Mouse (Mus musculus) neutrophil, adult 5-6 weeks (primary cell): ENCODE measurements around the gene Atg4d. TPM values are rescaled to one million over a fixed set of nuclear protein-coding genes. Genes with fewer than 3 reads are reported as not detected.
"Not testable (repeated sequence)": the region's sequence is repeated elsewhere in the genome, so short reads cannot be mapped to it uniquely, and the experiment has no call there.

Source experiments
- ATAC-seq: fragments of 151-379, 151-347 bp; 2 replicates; pipeline ENCODE4 v1.8.0; 2017; ENCODE audit warnings: mild to moderate bottlenecking, moderate TSS enrichment; ENCODE audit not compliant: insufficient number of reproducible peaks, poor library complexity, low FRiP score, severe bottlenecking; ENCODE audit errors: extremely low read depth
- total RNA-seq: library from RNA; stranded (forward); fragments of 200-1000 nt; gene quantifications from 2 replicates; pipeline ENCODE4 v1.2.3, GENCODE M21; 2017

Atg4d gene
- 18.3 and 31.7 TPM in 2 replicates for total RNA-seq

DNA sequence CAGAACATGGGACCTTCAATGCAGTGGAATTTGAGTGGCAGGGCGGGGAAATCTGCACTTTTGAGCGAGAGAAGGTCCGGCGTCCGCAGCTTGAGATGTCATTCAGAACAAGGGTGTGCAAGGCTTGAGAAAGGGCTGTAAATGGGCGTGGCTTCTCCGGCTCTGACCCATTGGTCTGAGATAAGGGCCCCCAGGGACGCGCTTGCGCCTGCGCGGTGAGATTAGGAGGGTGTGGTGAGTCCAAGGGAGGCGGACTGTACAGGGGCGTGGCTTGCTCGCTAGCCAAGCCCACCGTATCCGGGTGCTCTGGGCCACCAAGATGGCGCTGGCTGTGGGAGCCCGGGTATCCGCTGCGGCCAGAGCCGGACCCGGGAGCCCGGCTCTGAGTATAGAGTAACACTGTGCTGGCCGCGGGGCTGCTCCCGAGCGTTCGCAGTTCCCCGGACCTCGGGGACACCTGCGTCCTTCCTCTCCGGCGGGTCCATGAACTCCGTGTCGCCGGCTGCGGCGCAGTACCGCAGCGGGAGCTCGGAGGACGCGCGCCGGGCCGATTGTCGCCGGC is at the start of gene Atg4d:
Gene Atg4d (plus strand): TSS at position 294 of the 562 bp plus-strand sequence.
- ATAC-seq = peak; percentile 96

DNA sequence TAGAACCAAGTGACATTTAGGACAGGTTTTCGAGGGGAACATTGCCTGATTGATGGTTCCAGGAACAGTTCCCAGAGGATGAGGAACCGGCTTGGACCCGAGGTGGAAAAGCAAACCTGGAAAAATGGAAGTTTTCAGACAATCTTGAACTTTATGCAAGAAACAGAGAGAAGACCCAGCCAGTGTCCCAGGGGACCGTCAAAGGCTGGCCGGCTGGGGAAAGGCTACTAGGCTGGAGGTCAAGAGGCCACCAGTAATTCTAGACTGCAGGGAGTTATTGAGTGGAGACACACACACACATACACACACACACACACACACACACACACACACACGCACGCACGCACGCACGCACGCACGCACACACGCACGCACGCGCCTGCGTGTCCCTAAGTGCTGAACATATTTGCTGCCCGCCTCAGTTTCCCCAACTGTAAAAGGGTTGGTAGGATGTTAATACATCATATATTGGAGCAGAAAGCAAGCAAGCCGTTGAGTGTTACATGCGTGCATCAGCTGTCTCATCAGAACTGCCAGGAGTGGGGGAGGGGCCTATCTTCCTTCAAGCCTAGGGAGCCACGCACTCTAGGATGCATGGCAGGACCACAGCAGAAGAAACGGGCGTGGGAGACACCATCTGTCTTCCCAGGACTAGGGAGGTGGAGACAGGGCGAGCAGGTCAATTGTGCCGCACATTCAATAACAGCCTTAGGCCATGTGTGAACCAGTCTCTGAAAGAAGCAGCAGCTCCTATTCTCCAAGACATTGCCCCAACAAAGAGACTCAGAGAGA is 48.8 kb upstream of the Atg4d start:
- ATAC-seq = no peak

GRCm38 (mm10) chr9:21219820-21220219 is 45.3 kb upstream of the Atg4d start:
- no peak for ATAC-seq

DNA sequence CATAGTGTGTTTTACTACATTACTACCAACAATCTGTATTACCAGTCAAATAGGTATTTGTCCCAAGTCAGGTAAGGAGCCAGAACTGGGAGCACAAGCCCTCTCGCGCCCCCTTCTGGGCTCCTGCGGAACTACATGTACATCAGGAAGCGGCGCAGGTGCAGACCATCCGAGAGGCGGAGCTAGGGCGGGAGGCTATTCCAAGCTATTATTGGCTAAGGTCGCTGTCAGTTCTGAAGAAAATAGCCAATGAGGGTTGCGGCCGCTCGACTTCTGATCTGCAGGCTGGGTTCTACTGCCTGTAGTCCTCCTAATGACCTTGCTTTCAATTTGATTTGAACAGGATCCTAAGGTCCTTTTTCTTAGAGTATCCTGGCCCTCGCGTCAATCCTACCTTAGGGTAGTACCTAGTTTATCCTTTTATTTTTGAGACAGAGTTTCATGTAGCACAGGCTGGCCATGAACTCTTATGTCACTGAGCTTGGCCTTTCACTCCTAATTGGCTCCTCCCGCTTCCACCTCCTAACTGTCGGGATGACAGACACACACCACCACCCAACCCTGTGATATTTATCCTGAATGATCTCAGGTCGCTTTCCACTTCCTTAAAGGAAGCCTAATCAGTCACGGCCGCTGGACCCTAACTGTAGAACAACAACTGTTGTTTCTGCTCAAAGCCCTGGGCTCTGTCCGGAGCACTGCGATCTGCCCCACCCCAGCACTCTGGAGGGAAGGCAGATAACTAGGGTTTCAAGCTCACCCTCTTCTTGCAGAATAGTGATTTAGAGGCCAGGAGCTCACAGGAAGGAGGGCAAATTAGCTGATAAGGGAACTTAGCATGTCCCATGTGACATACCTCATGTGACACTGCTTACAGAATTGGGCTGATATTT is 44.4 kb upstream of the Atg4d start:
- ATAC-seq = peak; percentile 94

GRCm38 (mm10) chr9:21221383-21221929 is 43.6 kb upstream of the Atg4d start:
- peak; percentile 76 for ATAC-seq

DNA sequence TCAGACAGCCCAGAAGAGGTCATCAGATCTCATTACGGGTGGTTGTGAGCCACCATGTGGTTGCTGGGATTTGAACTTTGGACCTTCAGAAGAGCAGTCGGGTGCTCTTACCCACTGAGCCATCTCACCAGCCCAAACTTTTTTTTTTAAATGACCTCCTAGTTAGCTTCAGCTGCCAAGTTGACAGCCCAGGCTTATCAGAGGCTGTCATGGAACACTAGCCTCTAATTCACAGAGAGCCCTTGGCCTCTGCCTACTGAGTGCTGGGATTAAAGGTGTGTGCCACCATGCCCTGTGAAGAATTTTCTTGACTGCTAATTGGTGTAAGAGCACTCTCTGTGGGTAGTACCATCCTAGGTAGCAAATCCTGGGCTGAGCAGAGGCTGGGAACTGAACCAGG is 41.6 kb upstream of the Atg4d start:
- ATAC-seq = not testable (repeated sequence)

DNA sequence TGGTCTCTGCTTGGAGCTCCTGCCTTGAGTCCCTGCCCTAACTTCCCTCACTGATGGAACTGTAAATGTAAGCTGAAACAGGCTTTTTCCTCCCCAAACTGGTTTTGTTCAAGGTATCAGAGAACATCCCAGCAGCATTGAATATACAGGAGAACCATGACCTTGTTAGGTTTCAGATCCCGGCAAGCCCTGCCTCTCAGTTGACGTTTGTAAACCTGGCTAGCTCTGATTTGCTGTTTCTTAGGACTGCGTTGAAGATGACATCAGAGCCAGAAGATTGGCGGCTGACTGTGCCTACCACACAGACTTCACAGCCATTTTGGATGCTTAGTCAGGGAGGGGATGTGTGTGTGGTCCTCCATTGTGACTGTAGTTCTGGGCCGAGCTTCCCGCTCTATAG is 41.2 kb upstream of the Atg4d start:
- no peak for ATAC-seq

GRCm38 (mm10) chr9:21224576-21225414 is 40.3 kb upstream of the Atg4d start:
- ATAC-seq = no peak

DNA sequence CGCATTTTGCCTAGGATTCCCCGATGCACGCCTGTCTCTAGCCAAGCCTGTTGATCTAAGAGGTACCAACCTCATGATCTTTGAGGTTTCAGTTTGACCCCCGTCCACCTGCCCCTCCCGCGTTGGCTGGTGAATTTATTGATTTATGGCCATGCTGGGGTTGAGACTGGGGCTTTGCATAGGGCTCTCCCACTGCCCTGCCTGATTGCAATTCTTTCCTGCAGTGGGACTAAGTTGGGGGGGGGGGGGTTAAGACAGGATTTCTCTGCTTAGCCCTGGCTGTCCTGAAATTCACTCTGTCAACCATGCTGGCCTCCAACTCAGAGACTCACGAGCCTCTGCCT is 39.7 kb upstream of the Atg4d start:
- no peak for ATAC-seq

GRCm38 (mm10) chr9:21227342-21227741 is 37.8 kb upstream of the Atg4d start:
- ATAC-seq = no peak

DNA sequence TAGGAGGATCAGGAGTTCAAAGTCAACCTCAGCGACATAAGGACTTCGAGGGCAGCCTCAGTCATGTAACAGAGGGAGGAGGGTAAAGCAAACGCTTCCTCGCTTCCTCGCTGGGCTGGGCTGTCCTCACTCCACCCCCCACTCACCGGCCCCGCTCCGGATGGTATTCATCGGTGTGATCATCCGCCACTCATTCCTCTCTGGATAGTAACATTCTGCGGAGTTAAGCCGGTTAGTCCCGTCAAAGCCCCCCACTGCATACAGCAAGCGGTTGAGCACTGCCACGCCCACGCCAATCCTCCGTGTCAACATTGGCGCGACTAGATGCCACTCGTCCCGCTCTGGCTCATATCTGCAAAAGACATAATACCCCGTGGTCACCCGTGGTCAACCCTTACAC is 33.5 kb upstream of the Atg4d start:
- ATAC-seq = no peak

DNA sequence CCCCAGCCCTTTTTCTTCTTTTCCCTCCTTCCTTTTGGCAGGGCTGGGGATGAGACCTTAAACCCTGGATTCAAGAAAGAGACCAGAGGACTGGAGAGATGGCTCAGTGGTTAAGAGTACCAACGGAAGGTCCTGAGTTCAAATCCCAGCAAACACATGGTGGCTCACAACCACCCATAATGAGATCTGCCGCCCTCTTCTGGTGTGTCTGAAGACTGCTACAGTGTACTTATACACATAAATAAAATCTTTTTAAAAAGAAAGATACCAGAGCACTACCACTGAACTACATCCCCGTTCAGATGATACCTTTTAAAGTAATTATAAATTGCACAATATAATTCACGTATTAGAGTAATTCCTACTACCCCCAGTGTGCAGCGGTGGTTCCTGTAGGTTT is 32.2 kb upstream of the Atg4d start:
- no peak for ATAC-seq

DNA sequence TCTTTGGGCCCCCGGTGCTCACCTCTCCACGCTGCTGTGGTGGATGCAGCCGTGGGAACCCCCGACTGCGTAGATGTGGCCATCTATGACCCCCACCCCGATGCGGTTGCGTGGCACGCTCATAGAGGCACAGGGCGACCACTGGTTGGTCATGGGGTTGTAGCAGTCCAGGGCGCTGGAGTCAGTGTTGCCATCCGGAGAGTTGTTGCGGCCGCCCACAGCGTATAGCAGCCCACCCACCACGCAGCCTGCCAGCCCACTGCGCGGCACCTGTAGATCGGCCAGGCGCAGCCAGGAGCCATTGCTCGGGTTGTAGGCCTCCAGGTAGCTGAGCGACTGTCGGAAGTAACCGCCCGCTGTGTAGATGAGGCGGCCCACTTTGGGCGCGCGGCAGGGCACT is 31.7 kb upstream of the Atg4d start:
- ATAC-seq = no peak

- ATAC-seq = no peak
Measured at GRCm38 (mm10) chr9:21233805-21234204, 31.3 kb upstream of the Atg4d start.

- 0 out of 2 replicates have a peak, but pooled peaks have one; percentile 14 for ATAC-seq
Measured at GRCm38 (mm10) chr9:21235341-21235740, 29.8 kb upstream of the Atg4d start.

DNA sequence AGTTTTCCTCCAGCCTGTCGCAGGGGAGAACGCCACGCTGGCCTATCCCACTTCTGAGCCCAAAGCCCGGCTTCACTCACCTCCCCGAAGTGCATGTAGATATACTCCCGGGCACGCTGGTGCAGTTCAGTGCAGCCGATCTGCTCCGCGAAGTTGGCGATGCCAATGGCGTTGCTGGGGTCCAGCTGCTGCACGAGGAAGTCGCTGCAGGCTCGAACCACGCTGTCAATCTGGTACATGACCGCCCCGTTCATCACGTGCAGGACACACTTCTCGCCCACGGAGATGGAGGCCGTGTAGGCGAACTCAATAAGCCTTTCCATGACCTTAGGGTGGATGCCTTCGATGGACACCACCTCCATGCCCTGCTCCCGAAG is 28.1 kb upstream of the Atg4d start:
- ATAC-seq = no peak

DNA sequence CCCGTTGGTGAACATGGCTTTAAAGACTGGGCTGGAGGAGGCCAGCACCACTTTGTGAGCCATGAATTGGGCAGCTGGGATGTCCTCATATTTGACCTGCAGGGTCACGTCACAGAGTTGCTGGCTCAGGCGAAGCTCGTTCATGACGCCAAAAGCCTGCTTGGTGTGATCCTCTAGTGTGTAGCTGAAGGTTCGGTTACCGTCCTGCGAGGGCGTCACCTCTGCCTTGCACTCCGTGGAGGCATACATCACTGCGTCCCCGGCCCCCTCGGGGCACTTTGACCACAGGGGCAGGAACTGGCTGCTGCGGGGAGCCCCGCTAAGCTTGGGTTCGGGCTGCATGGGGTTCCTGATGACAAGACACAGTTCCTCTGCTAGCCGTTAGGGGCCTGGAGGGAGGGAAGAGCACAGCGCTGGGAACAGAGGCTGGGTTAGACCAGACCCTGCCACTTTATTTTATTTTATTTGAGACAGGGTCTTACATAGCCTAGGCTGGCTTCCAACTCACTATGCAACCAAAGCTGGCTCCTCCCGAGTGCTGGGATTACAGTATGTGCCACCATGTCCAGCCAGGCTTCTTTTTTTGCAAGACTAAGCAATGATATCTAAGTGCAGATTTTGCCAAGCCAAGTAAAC is 27.6 kb upstream of the Atg4d start:
- ATAC-seq = peak; percentile 38; the same call in 1 of the 2 replicates

- ATAC-seq = no peak
Measured at GRCm38 (mm10) chr9:21238004-21238732, 26.9 kb upstream of the Atg4d start.
